Mouse (Mus musculus) adrenal gland, adult (tissue): Measurements from ENCODE around the gene Myo18a.
"Not testable (repeated sequence)": the region's sequence is repeated elsewhere in the genome, so short reads cannot be mapped to it uniquely, and the experiment has no call there.

Source experiments
- DNase-seq, 2 experiments: peaks; one replicate each; pipeline ENCODE4 v3.0.0; 2022 to 2023; ENCODE audit warnings: low spot score in 1 of 2; ENCODE audit not compliant: inconsistent age in 2 of 2

Gene Myo18a

GRCm38 (mm10) chr11:77762783-77763672 lies at the start of gene Myo18a:
Gene Myo18a, plus strand, starts transcription at chr11:77763246.
- peak; percentile 90 to 96 for DNase-seq

GRCm38 (mm10) chr11:77713736-77714135 lies 49.3 kb upstream of the Myo18a start:
- no peak for DNase-seq

- no peak for DNase-seq
Measured at GRCm38 (mm10) chr11:77719055-77719454, 44.0 kb upstream of the Myo18a start.

- no peak for DNase-seq
Measured at GRCm38 (mm10) chr11:77721389-77721788, 41.7 kb upstream of the Myo18a start.

GRCm38 (mm10) chr11:77724766-77725165 lies 38.3 kb upstream of the Myo18a start:
- DNase-seq, result no peak

GRCm38 (mm10) chr11:77725183-77725582 lies 37.9 kb upstream of the Myo18a start, which contains the start of gene Cryba1:
Gene Cryba1, minus strand, starts transcription at chr11:77725283.
- no peak for DNase-seq

- DNase-seq, result peak; percentile 76 to 94
Measured at GRCm38 (mm10) chr11:77728587-77728986, 34.5 kb upstream of the Myo18a start.

- peak; percentile 85 to 96 for DNase-seq
Measured at GRCm38 (mm10) chr11:77737289-77737688, 25.8 kb upstream of the Myo18a start.

GRCm38 (mm10) chr11:77738555-77738954 lies 24.5 kb upstream of the Myo18a start:
- DNase-seq, result no peak

- peak; percentile 64 to 77 for DNase-seq
Measured at GRCm38 (mm10) chr11:77743966-77744365, 19.1 kb upstream of the Myo18a start.

GRCm38 (mm10) chr11:77746652-77747051 lies 16.4 kb upstream of the Myo18a start:
- DNase-seq, result no peak

GRCm38 (mm10) chr11:77747103-77747502 lies 15.9 kb upstream of the Myo18a start:
- not testable (repeated sequence) for DNase-seq

GRCm38 (mm10) chr11:77748996-77749395 lies 14.1 kb upstream of the Myo18a start:
- no peak for DNase-seq

GRCm38 (mm10) chr11:77752525-77752924 lies 10.5 kb upstream of the Myo18a start:
- peak; percentile 60 to 77 for DNase-seq

- no peak for DNase-seq
Measured at GRCm38 (mm10) chr11:77753469-77753868, 9.6 kb upstream of the Myo18a start.

GRCm38 (mm10) chr11:77760031-77760430 lies 3.0 kb upstream of the Myo18a start:
- DNase-seq, result no peak

- peak; percentile 74 to 85 for DNase-seq
Measured at GRCm38 (mm10) chr11:77763673-77764340, 761 bp downstream of the Myo18a start.

- DNase-seq, result peak; percentile 53 to 69
Measured at GRCm38 (mm10) chr11:77764694-77765458, 1.8 kb downstream of the Myo18a start.

GRCm38 (mm10) chr11:77765459-77765777 lies 2.4 kb downstream of the Myo18a start:
- DNase-seq, result peak in 1 of 2 experiments; percentile 56

- DNase-seq, result peak; percentile 79 to 86
Measured at GRCm38 (mm10) chr11:77766351-77767001, 3.4 kb downstream of the Myo18a start.

GRCm38 (mm10) chr11:77769496-77769895 lies 6.5 kb downstream of the Myo18a start:
- peak in 1 of 2 experiments; percentile 16 for DNase-seq
